Mouse (Mus musculus) lung, embryonic 14.5 days (tissue): Measurements from ENCODE around the gene Tmem184a. TPM values are rescaled to one million over a fixed set of nuclear protein-coding genes. Genes with fewer than 3 reads are reported as not detected.

Experiments used
- ATAC-seq: fragments of 200-750 bp; cut with Nextera tagmentation; 2 replicates; pipeline ENCODE4 v1.8.0; 2017; ENCODE audit warnings: mild to moderate bottlenecking, moderate TSS enrichment, moderate library complexity; ENCODE audit not compliant: insufficient read depth
- DNase-seq: peaks from one replicate; pipeline ENCODE4 v3.0.0-alpha.2; 2015
- H3K27ac ChIP-seq: fragments of 300-500 bp; sonication (generic); 2 replicates; pipeline ENCODE4 v1.5.1; 2014; ENCODE audit warnings: low read depth, mild to moderate bottlenecking, moderate library complexity
- H3K27me3 ChIP-seq: fragments of 300-500 bp; sonication (generic); 2 replicates; pipeline ENCODE4 v1.6.1; 2014; ENCODE audit warnings: low read length, control low read depth; ENCODE audit not compliant: insufficient read depth
- H3K36me3 ChIP-seq: fragments of 300-500 bp; sonication (generic); 2 replicates; pipeline ENCODE4 v1.6.1; 2014; ENCODE audit warnings: control low read depth; ENCODE audit not compliant: insufficient read depth
- H3K4me1 ChIP-seq: fragments of 300-500 bp; sonication (generic); 2 replicates; pipeline ENCODE4 v1.6.1; 2014; ENCODE audit warnings: antibody characterized with exemption, control low read depth; ENCODE audit not compliant: insufficient read depth
- H3K4me2 ChIP-seq: fragments of 300-500 bp; sonication (generic); 2 replicates; pipeline ENCODE4 v1.6.1; 2014; ENCODE audit warnings: mild to moderate bottlenecking
- H3K4me3 ChIP-seq: fragments of 300-500 bp; sonication (generic); 2 replicates; pipeline ENCODE4 v1.5.1; 2014; ENCODE audit warnings: low read depth, low read length
- H3K9ac ChIP-seq: fragments of 300-500 bp; sonication (generic); 2 replicates; pipeline ENCODE4 v1.6.1; 2014
- H3K9me3 ChIP-seq: fragments of 300-500 bp; sonication (generic); 2 replicates; pipeline ENCODE4 v1.6.1; 2016; ENCODE audit warnings: low read depth, low read length, control low read depth
- CTCF ChIP-seq: IDR thresholded peaks from 2 replicates; pipeline ENCODE4 v1.5.1; 2016; ENCODE audit warnings: antibody characterized with exemption, low read depth
- WGBS: fragments of 180-500 bp; shearing (Covaris S2); extraction: QIAGEN DNeasy Blood & Tissue Kit; methylation state at CpG from one replicate; pipeline ENCODE4 v1.1.7; 2014; 5-methylcytosine and 5-hydroxymethylcytosine counted together
- polyA plus RNA-seq: library from polyadenylated mRNA; unstranded; fragments of >200 nt; fragmentation: Nextera tagmentation; extraction: Ambion mirVana; gene quantifications from 2 replicates; pipeline ENCODE4 v1.2.1, GENCODE M21; 2014

Gene Tmem184a
- polyA plus RNA-seq, result 8.4 and 10.5 TPM in 2 replicates

- no peak within 1 kb of the TSS for H3K27ac ChIP-seq
- ATAC-seq (no peak), DNase-seq (no peak)
- 82% methylated on average over 9 of the region's 9 CpGs for WGBS
- no peak within 1 kb of the TSS for H3K4me2 ChIP-seq
- H3K9ac ChIP-seq, result no peak within 1 kb of the TSS
- peaks cover 30% of the 10 kb centered on the region; the same call in 1 of the 2 replicates for H3K36me3 ChIP-seq
- 0 out of 2 replicates have a peak, but pooled peaks cover 3% of the 10 kb centered on the region for H3K4me1 ChIP-seq
- TF ChIP-seq CTCF, result no peak
- no peak within 1 kb of the TSS for H3K4me3 ChIP-seq
- H3K27me3 ChIP-seq, result no peaks in the 10 kb centered on the region
- H3K9me3 ChIP-seq, result no peaks in the 10 kb centered on the region
Measured at GRCm38 (mm10) chr5:139819538-139820181, at the start of gene Tmem184a. Gene Tmem184a, minus strand, starts transcription at chr5:139819917.

DNA sequence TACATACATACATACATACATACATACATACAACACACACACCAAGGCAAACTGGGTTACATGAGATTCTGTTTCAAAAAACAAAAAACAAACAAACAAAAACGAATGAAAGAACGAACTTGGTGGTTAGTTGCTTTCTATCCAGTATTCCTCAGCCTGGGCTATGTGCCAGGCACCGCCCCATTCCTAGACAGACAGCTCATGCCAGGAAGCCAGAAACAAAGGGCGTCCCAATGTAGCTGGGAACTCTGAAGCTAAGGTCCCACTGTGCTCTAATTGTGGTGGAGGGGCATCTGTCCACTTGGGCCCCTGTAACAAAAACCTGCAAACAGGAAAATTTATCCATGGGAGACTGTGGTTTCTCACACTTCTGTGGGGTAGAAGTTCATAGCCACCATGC is 43.0 kb upstream of the Tmem184a start:
- Histone ChIP-seq H3K4me2 (no peak overlapping the region), H3K36me3 (no peaks in the 10 kb centered on the region), H3K4me3 (no peak overlapping the region), H3K9ac (no peak overlapping the region), H3K27ac (no peak overlapping the region), H3K27me3 (no peaks in the 10 kb centered on the region), H3K9me3 (no peaks in the 10 kb centered on the region), H3K4me1 (no peaks in the 10 kb centered on the region)
- TF ChIP-seq CTCF, result no peak
- 38% methylated on average over 4 of the region's 4 CpGs for WGBS
- DNase-seq (peak; percentile 85), ATAC-seq (no peak)

DNA sequence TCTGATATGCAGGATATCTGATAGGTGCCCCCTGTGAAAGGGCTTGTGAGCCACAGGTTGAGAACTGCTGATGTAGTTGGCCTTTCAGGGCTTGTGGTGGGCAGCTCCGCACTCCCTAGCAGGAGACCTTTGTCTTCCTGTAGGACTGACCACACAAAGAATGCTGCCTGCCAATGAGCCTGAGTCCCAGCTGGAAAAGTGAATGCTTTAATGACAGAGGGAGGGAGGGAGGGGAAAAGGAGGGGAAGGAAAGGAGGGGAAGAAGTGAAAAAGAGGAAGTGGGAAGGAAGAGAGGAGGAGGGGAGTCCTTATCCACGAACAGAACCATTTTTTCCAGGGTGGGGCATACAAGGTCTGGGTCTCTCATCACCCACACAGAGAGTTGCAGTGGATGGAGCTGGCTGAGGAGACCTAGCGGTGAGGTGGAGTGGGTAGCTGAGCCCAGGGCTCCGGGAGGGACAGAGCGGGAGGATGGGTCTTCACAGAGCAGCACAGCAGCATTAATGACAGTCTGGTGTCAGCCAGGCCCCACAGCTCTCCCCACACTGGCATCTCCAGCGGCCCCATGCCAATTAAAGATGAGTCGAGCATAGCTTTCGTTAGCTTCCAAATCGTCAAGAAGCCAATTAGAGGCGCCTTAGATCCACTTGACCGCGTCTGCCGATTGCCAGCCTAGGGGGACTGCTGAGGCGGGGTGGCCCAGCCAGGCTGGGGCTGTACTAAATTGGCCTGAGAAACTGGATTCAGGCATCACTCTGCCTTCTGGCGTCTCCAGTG is 40.8 kb upstream of the Tmem184a start:
- no peak overlapping the region for H3K9ac ChIP-seq
- no peaks in the 10 kb centered on the region for H3K27me3 ChIP-seq
- WGBS, result 58% methylated on average over 15 of the region's 15 CpGs
- no peaks in the 10 kb centered on the region for H3K9me3 ChIP-seq
- no peak overlapping the region for H3K27ac ChIP-seq
- no peaks in the 10 kb centered on the region for H3K4me1 ChIP-seq
- no peak overlapping the region for H3K4me2 ChIP-seq
- H3K4me3 ChIP-seq, result no peak overlapping the region
- no peaks in the 10 kb centered on the region for H3K36me3 ChIP-seq
- TF ChIP-seq CTCF, result no peak
- DNase-seq, result no peak
- no peak for ATAC-seq

DNA sequence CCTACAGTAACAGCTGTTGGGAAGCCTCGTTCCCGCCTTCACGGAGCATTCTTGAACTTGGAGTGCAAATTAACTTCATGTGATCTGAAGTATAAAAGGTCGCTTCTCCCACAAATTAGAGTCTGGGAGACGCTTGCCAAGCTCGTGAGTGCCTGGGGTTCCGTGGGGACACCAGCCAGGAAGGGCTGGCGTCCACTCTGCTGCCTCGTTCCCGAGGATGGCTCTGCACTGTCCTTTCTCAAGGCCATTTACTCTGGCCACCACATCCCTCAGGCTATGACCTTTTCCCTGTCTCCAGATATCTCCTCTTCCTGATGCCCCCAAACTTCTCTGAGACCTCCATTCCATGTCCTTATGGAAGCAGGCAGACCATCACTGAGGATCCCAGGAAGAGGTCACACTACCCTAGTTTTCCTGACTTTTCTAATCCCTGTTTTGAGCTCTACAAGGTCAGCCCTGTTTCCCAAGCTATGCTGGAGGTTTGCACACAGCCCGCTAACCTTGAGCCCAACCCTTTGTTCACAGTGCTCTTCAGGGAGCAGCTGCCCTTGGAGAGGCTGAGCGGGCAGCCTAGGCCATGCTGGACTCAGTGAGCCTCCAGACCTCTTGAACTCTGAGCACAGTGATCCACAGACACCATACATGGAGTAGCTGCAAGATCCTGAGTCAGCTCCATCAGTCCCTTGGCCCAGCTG is 30.1 kb upstream of the Tmem184a start:
- H3K36me3 ChIP-seq, result no peaks in the 10 kb centered on the region
- no peaks in the 10 kb centered on the region for H3K27me3 ChIP-seq
- no peak overlapping the region for H3K9ac ChIP-seq
- no peak for TF ChIP-seq CTCF
- DNase-seq (no peak), ATAC-seq (no peak)
- H3K27ac ChIP-seq, result no peak overlapping the region
- H3K9me3 ChIP-seq, result 0 out of 2 replicates have a peak, but pooled peaks cover 4% of the 10 kb centered on the region
- no peak overlapping the region for H3K4me2 ChIP-seq
- 71% methylated on average over 12 of the region's 12 CpGs for WGBS
- no peak overlapping the region for H3K4me3 ChIP-seq
- H3K4me1 ChIP-seq, result no peaks in the 10 kb centered on the region

DNA sequence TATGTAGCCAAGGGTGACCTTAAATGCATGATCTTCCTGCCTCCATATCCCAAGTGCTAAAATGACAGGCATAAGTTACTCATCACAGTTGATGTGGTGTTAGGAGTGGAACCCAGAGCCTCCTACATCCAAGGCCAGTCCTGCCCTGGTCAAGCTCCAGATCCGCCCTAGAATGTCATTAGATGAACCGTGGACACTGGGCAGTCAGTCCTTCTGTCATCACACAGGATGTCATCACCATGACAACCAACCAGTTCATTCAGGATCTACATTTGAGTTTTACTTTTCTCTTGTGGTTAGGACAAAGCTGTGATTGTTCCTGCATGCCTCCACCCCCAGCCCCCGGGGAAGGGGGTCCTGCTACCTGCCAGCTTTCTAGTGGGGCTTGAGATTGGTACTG is 19.4 kb upstream of the Tmem184a start:
- DNase-seq, result peak; percentile 15
- Histone ChIP-seq H3K9ac (no peak overlapping the region), H3K9me3 (no peaks in the 10 kb centered on the region), H3K4me3 (no peak overlapping the region), H3K4me2 (no peak overlapping the region), H3K4me1 (no peaks in the 10 kb centered on the region), H3K27ac (no peak overlapping the region), H3K36me3 (no peaks in the 10 kb centered on the region), H3K27me3 (no peaks in the 10 kb centered on the region)
- 33% methylated on average over 3 of the region's 3 CpGs for WGBS
- TF ChIP-seq CTCF, result no peak
- peak; percentile 48; the same call in 1 of the 2 replicates for ATAC-seq

GRCm38 (mm10) chr5:139838476-139838892 is 18.8 kb upstream of the Tmem184a start:
- 12% methylated on average over 2 of the region's 2 CpGs for WGBS
- H3K27me3 ChIP-seq, result no peaks in the 10 kb centered on the region
- peak; percentile 30; the same call in 1 of the 2 replicates for ATAC-seq
- H3K9ac ChIP-seq, result no peak overlapping the region
- peak; percentile 88 for DNase-seq
- H3K4me1 ChIP-seq, result no peaks in the 10 kb centered on the region
- H3K27ac ChIP-seq, result no peak overlapping the region
- H3K9me3 ChIP-seq, result no peaks in the 10 kb centered on the region
- no peaks in the 10 kb centered on the region for H3K36me3 ChIP-seq
- no peak overlapping the region for H3K4me3 ChIP-seq
- TF ChIP-seq CTCF, result peak; percentile 60
- no peak overlapping the region for H3K4me2 ChIP-seq

DNA sequence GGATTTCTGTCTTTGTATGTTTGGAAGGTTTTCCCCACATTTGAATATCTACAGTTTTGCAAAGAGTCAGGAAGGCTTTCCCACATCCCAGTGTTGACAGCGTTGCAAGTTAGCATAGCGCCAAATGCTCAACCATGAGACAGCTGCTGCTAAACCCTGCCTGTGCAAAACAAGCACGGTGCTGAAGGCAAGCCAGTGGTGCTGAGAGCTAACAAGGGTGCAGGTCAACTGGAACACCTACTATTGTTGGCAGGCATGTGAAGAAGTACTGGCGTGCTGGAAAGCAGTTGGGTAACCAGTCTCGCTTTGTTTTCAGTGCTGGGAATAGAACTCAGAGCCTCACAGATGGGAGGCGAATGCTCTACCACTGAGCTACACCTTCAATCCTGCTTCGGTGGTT is 16.0 kb upstream of the Tmem184a start:
- 75% methylated on average over 7 of the region's 7 CpGs for WGBS
- Histone ChIP-seq H3K4me2 (no peak overlapping the region), H3K4me1 (no peaks in the 10 kb centered on the region), H3K27me3 (no peaks in the 10 kb centered on the region), H3K4me3 (no peak overlapping the region), H3K9ac (no peak overlapping the region), H3K36me3 (no peaks in the 10 kb centered on the region), H3K9me3 (no peaks in the 10 kb centered on the region), H3K27ac (no peak overlapping the region)
- ATAC-seq (no peak), DNase-seq (no peak)
- TF ChIP-seq CTCF, result no peak
